Mouse (Mus musculus) activated CD4-positive, CD25-positive, alpha-beta regulatory T cell, adult 4 months (primary cell): ENCODE results near the gene Kpna2. TPM values are rescaled to one million over a fixed set of nuclear protein-coding genes. Genes with fewer than 3 reads are reported as not detected.
"Not testable (repeated sequence)": the region's sequence is repeated elsewhere in the genome, so short reads cannot be mapped to it uniquely, and the experiment has no call there.

Source experiments
- ATAC-seq: one replicate; pipeline ENCODE4 v1.8.0; 2017
- polyA plus RNA-seq, 2 experiments: library from polyadenylated mRNA; unstranded; fragments of 100-300 nt; shearing (Covaris generic); gene quantifications; one replicate each; pipeline ENCODE4 v1.2.1; 2017

Kpna2 gene
- 100 to 1,000 TPM; 202 to 218 TPM for polyA plus RNA-seq

- ATAC-seq, result peak; percentile 89
Observed at GRCm38 (mm10) chr11:106999151-106999948, at the start of gene Kpna2. Gene Kpna2, minus strand, starts transcription at chr11:106999541.

- no peak for ATAC-seq
Observed at GRCm38 (mm10) chr11:107046766-107047620, 47.7 kb upstream of the Kpna2 start.

- ATAC-seq, result no peak
Observed at GRCm38 (mm10) chr11:107045546-107045945, 46.2 kb upstream of the Kpna2 start.

DNA sequence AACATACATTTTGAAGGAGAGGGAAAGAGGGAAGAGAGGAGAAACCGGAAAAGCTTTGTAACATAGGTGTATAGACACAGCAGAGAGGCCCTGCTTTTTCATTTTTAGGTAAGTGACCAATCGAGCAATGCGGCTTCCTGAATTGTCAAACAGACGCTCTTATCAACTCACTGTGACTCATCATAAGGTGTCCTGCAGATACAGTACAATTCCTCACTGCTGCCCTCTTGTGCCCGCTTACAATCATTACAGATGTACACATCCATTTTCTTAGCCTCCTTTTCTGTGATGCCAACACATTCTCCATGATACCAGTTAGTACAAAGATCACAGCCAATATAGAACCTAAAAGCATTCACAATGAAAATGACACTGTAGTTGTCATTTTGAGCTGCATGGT lies 45.0 kb upstream of the Kpna2 start:
- peak; percentile 77 for ATAC-seq

DNA sequence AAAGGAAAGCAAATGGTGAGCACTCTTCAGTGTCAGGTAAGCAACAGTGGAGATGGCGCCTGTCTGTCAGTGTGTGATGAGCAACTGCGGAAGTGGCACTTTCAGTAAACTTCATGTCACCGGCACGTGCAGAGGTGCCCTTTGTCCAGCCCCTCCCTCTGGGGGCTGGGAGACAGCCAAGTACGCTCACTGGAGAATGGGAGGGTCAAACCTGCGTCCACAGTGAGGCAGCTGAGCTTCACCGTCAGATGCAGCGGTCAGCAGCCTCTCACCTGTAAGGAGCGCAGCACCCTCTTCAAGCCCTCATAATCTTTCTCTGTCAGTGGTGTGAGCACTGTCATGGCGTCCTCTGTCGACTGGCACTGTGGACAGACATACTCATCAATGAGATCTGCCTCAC lies 44.0 kb upstream of the Kpna2 start:
- no peak for ATAC-seq

- no peak for ATAC-seq
Observed at GRCm38 (mm10) chr11:107041396-107041795, 42.1 kb upstream of the Kpna2 start.

- no peak for ATAC-seq
Observed at GRCm38 (mm10) chr11:107039417-107039816, 40.1 kb upstream of the Kpna2 start.

- ATAC-seq, result no peak
Observed at GRCm38 (mm10) chr11:107034085-107034810, 34.9 kb upstream of the Kpna2 start.

DNA sequence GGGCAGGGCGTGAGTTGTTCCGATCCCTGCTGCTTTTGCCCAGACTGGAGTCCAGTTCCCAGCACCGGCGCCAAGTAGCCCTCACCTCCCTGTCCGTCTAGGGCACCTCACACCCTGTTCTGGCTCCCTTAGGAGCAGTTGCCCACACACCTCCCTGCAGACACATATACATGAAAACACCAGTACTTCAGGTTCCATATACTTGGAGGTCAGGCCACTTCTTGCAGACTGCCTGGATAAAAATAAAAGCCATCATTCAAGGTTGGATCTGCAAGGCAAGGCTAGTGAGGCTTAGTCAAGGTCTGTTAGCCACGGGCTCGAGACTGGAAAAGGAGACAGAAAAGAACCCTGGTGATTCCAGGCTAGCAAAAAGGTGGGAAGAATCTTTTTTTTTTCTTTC lies 32.3 kb upstream of the Kpna2 start:
- no peak for ATAC-seq

GRCm38 (mm10) chr11:107029536-107029935 lies 30.2 kb upstream of the Kpna2 start:
- no peak for ATAC-seq

DNA sequence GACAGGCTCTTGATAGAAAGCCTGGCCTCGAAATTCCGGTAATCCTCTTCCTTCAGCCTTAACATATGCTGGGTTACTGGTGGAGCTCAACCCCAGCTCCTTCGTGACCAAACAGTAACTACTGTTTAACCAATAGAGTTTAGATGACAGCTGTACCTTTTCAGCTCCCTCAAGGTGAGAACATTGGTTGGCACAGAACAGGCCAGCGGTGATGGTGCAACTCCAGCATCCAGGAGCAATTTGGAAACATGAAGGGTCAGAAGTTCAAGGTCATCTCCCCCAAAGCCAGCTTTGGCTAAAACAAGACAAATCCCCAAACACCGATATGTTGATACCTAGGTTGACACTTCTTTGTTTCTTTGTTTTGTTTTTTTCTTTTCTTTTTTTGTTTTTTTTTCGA lies 29.4 kb upstream of the Kpna2 start:
- ATAC-seq, result no peak

- no peak for ATAC-seq
Observed at GRCm38 (mm10) chr11:107028275-107028618, 28.9 kb upstream of the Kpna2 start.

DNA sequence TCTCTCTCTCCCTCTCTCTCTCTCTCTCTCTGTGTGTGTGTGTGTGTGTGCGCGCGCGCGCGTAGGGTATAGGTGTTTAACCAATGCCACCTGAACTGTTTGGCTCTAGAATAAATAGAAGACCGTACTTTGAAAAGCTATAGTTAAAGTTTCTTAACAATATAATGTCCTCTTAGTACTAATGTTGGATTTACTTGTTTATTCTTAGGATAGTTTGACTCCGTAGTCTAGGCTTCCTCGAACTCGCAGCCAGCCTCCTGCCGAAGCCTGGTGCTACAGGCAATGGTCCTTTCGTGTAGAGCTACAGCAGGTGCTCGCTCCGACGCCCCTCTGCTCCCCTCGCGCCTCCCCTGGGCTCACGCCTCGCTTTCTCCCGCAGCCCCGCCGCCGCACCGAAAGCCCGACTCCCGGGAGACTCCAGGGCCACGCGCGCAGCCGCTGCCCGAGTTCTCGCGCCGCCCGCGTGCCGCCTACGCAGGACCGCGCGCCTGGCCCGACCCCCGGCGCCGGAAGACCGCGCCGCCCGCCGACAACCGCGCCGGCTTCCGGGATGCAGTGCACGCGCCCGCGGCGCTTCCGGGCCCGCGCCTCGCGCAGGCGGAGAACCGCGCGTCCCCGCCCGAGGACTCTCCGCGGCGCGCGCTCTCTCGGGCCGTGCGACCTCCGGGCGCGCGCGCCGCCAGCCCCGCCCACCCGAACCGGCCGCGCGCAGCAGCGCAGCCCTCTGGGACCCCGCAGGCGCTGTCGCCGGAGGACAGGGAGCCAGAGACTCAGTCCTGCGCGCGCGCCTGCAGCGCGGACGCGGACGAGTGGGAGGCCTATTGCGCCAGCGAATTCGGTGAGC lies 28.3 kb upstream of the Kpna2 start:
- peak; percentile 84 for ATAC-seq

- ATAC-seq, result no peak
Observed at GRCm38 (mm10) chr11:107026554-107027430, 27.5 kb upstream of the Kpna2 start.

GRCm38 (mm10) chr11:107025411-107026321 lies 26.3 kb upstream of the Kpna2 start, which contains the start of gene 1810010H24Rik:
Gene 1810010H24Rik, plus strand, starts transcription at chr11:107025681.
- ATAC-seq, result no peak

DNA sequence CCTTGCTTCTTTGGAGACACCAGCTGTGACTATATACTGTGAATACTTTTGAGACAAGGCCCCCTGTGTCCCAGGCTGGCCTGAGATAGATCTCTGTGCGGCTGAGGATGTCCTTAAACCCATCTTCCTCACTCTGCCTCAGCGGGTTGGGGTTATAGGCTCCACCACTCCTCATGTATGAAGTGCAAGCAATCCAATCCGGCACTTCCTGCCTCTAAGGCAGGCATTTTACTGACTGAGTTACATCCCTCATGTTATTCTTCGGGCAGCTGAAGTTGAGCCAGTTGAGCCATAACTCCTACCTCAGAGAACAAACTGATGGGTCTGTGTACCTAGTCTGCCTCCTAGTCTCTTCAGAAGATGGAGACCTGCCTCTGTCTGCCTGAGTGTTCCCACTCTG lies 25.1 kb upstream of the Kpna2 start:
- ATAC-seq, result no peak

DNA sequence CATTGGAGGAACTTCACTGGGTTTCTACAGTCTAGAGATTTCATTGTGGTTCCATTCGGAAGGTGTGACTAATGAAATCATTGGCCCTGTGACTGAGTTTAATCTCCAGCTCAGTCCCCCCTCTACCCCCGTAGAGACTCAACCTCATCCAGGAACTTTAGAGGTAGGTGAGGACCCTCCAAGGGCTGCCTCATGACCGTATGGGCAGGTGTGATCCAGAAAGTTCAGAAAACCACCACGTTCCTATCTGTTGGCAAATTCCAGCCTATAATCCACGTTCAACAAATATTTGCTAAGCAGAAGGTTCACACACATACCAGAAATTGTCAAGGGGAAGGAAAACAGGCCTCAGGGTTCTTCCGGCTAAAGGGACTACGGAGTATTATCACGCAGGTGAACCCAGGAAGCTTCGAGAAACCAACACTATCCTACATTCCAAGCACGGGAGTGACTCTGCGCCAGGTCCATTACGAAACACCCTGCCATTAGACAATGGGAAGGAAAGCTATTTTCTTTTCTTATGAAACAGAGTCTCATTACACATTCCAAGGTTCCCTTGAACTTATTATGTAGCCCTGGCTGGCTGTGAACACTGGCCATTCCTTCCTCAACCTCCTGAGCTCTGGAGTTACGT lies 22.8 kb upstream of the Kpna2 start:
- no peak for ATAC-seq

DNA sequence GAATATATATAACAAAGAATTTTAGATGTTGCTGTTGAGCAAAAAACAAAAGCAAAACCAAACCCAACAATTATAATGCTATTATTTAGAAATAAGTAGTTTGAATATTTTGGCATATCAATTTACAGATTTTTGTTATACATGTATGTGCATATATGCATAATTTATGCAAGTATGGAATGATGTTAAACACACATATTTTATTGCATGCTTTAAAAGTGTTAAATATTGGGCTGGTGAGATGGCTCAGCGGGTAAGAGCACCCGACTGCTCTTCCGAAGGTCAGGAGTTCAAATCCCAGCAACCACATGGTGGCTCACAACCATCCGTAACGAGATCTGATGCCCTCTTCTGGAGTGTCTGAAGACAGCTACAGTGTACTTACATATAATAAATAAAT lies 20.4 kb upstream of the Kpna2 start:
- not testable (repeated sequence) for ATAC-seq

DNA sequence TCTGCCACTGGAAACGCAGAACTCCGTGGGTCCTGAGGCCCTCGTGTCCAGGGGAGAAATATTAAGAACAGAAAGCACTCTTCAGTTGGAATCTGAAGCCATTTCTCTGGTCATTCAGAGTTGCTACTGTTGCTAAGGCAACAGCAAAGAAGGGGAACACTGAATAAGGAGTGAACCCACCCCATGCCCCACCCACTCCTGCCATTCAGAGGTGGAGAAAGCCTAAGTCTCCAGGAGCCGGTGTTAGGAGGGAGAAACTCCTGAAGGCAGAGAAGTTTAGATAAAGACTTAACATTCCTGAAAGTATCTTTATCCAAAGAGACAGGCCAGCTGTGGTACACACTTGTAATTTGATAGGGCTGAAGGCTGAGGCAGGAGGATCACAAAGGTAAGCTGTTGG lies 20.0 kb upstream of the Kpna2 start:
- ATAC-seq, result no peak
